Mouse (Mus musculus): ENCODE results near the gene Nfu1. TPM values are rescaled to one million over a fixed set of nuclear protein-coding genes. Genes with fewer than 3 reads are reported as not detected.

Gene Nfu1
- 96.5 and 96.7 TPM in 2 replicates for polyA plus RNA-seq (2016; fragmentation: Nextera tagmentation; extraction: Ambion mirVana)

- WGBS = 69% methylated on average over 6 of the region's 6 CpGs
- peaks cover 7% of the 10 kb centered on the region for H3K4me1 ChIP-seq (replicated peaks)
- peaks cover 15% of the 10 kb centered on the region for H3K36me3 ChIP-seq
- no peak for ATAC-seq (ENCODE audit: insufficient number of reproducible peaks, insufficient read depth, low FRiP score, low TSS enrichment, low read depth)
- peak within 1 kb of the TSS; percentile 87 for H3K9ac ChIP-seq (replicated peaks)
- H3K4me3 ChIP-seq (replicated peaks) = peak within 1 kb of the TSS; percentile 92
- peak within 1 kb of the TSS; percentile 66; the same call in 1 of the 2 replicates for H3K27ac ChIP-seq
- peak within 1 kb of the TSS; percentile 63 for H3K4me2 ChIP-seq
- H3K27me3 ChIP-seq = no peaks in the 10 kb centered on the region
- H3K9me3 ChIP-seq = no peaks in the 10 kb centered on the region
Measured at GRCm38 (mm10) chr6:87008887-87009286, at the start of gene Nfu1. Nfu1 (plus strand) TSS chr6:87009236.

- Histone ChIP-seq H3K9ac (replicated peaks) (no peak overlapping the region), H3K27ac (no peak overlapping the region), H3K4me2 (no peak overlapping the region), H3K4me1 (replicated peaks) (no peaks in the 10 kb centered on the region), H3K9me3 (no peaks in the 10 kb centered on the region), H3K4me3 (replicated peaks) (no peak overlapping the region), H3K36me3 (peaks cover 87% of the 10 kb centered on the region), H3K27me3 (no peaks in the 10 kb centered on the region)
- WGBS = 90% methylated on average over 7 of the region's 7 CpGs
- ATAC-seq (ENCODE audit: insufficient number of reproducible peaks, insufficient read depth, low FRiP score, low TSS enrichment, low read depth) = no peak
Measured at GRCm38 (mm10) chr6:86963987-86964685, 44.9 kb upstream of the Nfu1 start.

GRCm38 (mm10) chr6:86967166-86967565 is 41.9 kb upstream of the Nfu1 start:
- ATAC-seq (ENCODE audit: insufficient number of reproducible peaks, insufficient read depth, low FRiP score, low TSS enrichment, low read depth) = no peak
- H3K4me2 ChIP-seq = no peak overlapping the region
- no peaks in the 10 kb centered on the region for H3K27me3 ChIP-seq
- no peak overlapping the region for H3K4me3 ChIP-seq (replicated peaks)
- no peak overlapping the region for H3K9ac ChIP-seq (replicated peaks)
- H3K9me3 ChIP-seq = no peaks in the 10 kb centered on the region
- H3K4me1 ChIP-seq (replicated peaks) = no peaks in the 10 kb centered on the region
- H3K27ac ChIP-seq = no peak overlapping the region
- peaks cover 86% of the 10 kb centered on the region for H3K36me3 ChIP-seq
- WGBS = 76% methylated on average over 2 of the region's 2 CpGs

GRCm38 (mm10) chr6:86973956-86974355 is 35.1 kb upstream of the Nfu1 start:
- Histone ChIP-seq H3K4me3 (replicated peaks) (no peak overlapping the region), H3K27ac (no peak overlapping the region), H3K27me3 (no peaks in the 10 kb centered on the region), H3K9ac (replicated peaks) (no peak overlapping the region), H3K9me3 (no peaks in the 10 kb centered on the region), H3K4me1 (replicated peaks) (no peaks in the 10 kb centered on the region; the same call in 1 of the 2 replicates), H3K4me2 (no peak overlapping the region), H3K36me3 (peaks cover 65% of the 10 kb centered on the region)
- 92% methylated on average over 4 of the region's 4 CpGs for WGBS
- ATAC-seq (ENCODE audit: insufficient number of reproducible peaks, insufficient read depth, low FRiP score, low TSS enrichment, low read depth) = no peak

- H3K4me1 ChIP-seq (replicated peaks) = no peaks in the 10 kb centered on the region; the same call in 1 of the 2 replicates
- no peak overlapping the region for H3K4me3 ChIP-seq (replicated peaks)
- no peak overlapping the region for H3K9ac ChIP-seq (replicated peaks)
- peaks cover 51% of the 10 kb centered on the region for H3K36me3 ChIP-seq
- H3K4me2 ChIP-seq = no peak overlapping the region
- H3K9me3 ChIP-seq = no peaks in the 10 kb centered on the region
- no peak for ATAC-seq (ENCODE audit: insufficient number of reproducible peaks, insufficient read depth, low FRiP score, low TSS enrichment, low read depth)
- no peak overlapping the region for H3K27ac ChIP-seq
- no peaks in the 10 kb centered on the region for H3K27me3 ChIP-seq
- 86% methylated on average over 8 of the region's 8 CpGs for WGBS
Measured at GRCm38 (mm10) chr6:86978156-86978908, 30.7 kb upstream of the Nfu1 start.

GRCm38 (mm10) chr6:86978909-86979265 is 30.1 kb upstream of the Nfu1 start:
- Histone ChIP-seq H3K27ac (no peak overlapping the region), H3K9ac (replicated peaks) (no peak overlapping the region), H3K36me3 (peaks cover 46% of the 10 kb centered on the region), H3K9me3 (no peaks in the 10 kb centered on the region), H3K4me1 (replicated peaks) (no peaks in the 10 kb centered on the region; the same call in 1 of the 2 replicates), H3K4me3 (replicated peaks) (no peak overlapping the region), H3K4me2 (no peak overlapping the region), H3K27me3 (no peaks in the 10 kb centered on the region)
- WGBS = 80% methylated on average over 6 of the region's 6 CpGs
- ATAC-seq (ENCODE audit: insufficient number of reproducible peaks, insufficient read depth, low FRiP score, low TSS enrichment, low read depth) = no peak

- WGBS = 75% methylated on average over 2 of the region's 2 CpGs
- H3K27ac ChIP-seq = no peak overlapping the region
- no peak overlapping the region for H3K4me3 ChIP-seq (replicated peaks)
- no peak overlapping the region for H3K4me2 ChIP-seq
- H3K4me1 ChIP-seq (replicated peaks) = no peaks in the 10 kb centered on the region; the same call in 1 of the 2 replicates
- no peak overlapping the region for H3K9ac ChIP-seq (replicated peaks)
- ATAC-seq (ENCODE audit: insufficient number of reproducible peaks, insufficient read depth, low FRiP score, low TSS enrichment, low read depth) = no peak
- H3K9me3 ChIP-seq = no peaks in the 10 kb centered on the region
- H3K27me3 ChIP-seq = no peaks in the 10 kb centered on the region
- H3K36me3 ChIP-seq = peaks cover 45% of the 10 kb centered on the region
Measured at GRCm38 (mm10) chr6:86981206-86981605, 27.8 kb upstream of the Nfu1 start.

GRCm38 (mm10) chr6:86985314-86986106 is 23.5 kb upstream of the Nfu1 start:
- Histone ChIP-seq H3K4me3 (replicated peaks) (no peak overlapping the region), H3K9me3 (no peaks in the 10 kb centered on the region), H3K36me3 (peaks cover 23% of the 10 kb centered on the region), H3K27ac (no peak overlapping the region), H3K27me3 (no peaks in the 10 kb centered on the region), H3K9ac (replicated peaks) (no peak overlapping the region), H3K4me2 (no peak overlapping the region), H3K4me1 (replicated peaks) (no peaks in the 10 kb centered on the region)
- ATAC-seq (ENCODE audit: insufficient number of reproducible peaks, insufficient read depth, low FRiP score, low TSS enrichment, low read depth) = no peak
- 85% methylated on average over 8 of the region's 8 CpGs for WGBS

GRCm38 (mm10) chr6:86989576-86989975 is 19.5 kb upstream of the Nfu1 start:
- WGBS = 92% methylated on average over 6 of the region's 6 CpGs

GRCm38 (mm10) chr6:86991041-86991440 is 18.0 kb upstream of the Nfu1 start:
- Histone ChIP-seq H3K4me3 (replicated peaks) (no peak overlapping the region), H3K4me1 (replicated peaks) (no peaks in the 10 kb centered on the region), H3K9ac (replicated peaks) (no peak overlapping the region), H3K4me2 (no peak overlapping the region), H3K27me3 (no peaks in the 10 kb centered on the region), H3K9me3 (no peaks in the 10 kb centered on the region), H3K27ac (no peak overlapping the region), H3K36me3 (peaks cover 20% of the 10 kb centered on the region)
- WGBS = 88% methylated on average over 3 of the region's 3 CpGs
- ATAC-seq (ENCODE audit: insufficient number of reproducible peaks, insufficient read depth, low FRiP score, low TSS enrichment, low read depth) = no peak

More at GRCm38 (mm10) chr6:86989576-86989975, 19.5 kb upstream of the Nfu1 start:
- Histone ChIP-seq H3K27me3 (no peaks in the 10 kb centered on the region), H3K27ac (no peak overlapping the region), H3K4me2 (no peak overlapping the region), H3K36me3 (peaks cover 11% of the 10 kb centered on the region), H3K9me3 (no peaks in the 10 kb centered on the region), H3K4me3 (replicated peaks) (no peak overlapping the region), H3K9ac (replicated peaks) (no peak overlapping the region), H3K4me1 (replicated peaks) (no peaks in the 10 kb centered on the region)
- no peak for ATAC-seq (ENCODE audit: insufficient number of reproducible peaks, insufficient read depth, low FRiP score, low TSS enrichment, low read depth)

- no peak for ATAC-seq (ENCODE audit: insufficient number of reproducible peaks, insufficient read depth, low FRiP score, low TSS enrichment, low read depth)
- H3K4me1 ChIP-seq (replicated peaks) = no peaks in the 10 kb centered on the region
- H3K36me3 ChIP-seq = peaks cover 30% of the 10 kb centered on the region
- no peak overlapping the region for H3K27ac ChIP-seq
- H3K27me3 ChIP-seq = no peaks in the 10 kb centered on the region
- H3K9ac ChIP-seq (replicated peaks) = no peak overlapping the region
- no peaks in the 10 kb centered on the region for H3K9me3 ChIP-seq
- 87% methylated on average over 8 of the region's 8 CpGs for WGBS
- H3K4me2 ChIP-seq = no peak overlapping the region
- no peak overlapping the region for H3K4me3 ChIP-seq (replicated peaks)
Measured at GRCm38 (mm10) chr6:86992349-86992748, 16.7 kb upstream of the Nfu1 start.

Data from limb, embryonic 12.5 days (tissue).